Mouse (Mus musculus) embryo, embryonic 11.5 days (tissue): ENCODE data around the gene Epb41l1.

Source experiments
- DNase-seq: peaks from one replicate; pipeline ENCODE4 v3.0.0-alpha.2; 2012; ENCODE audit warnings: low read depth, low spot score

The Epb41l1 gene

GRCm38 (mm10) chr2:156533160-156533559 is 112.5 kb downstream of the Epb41l1 start:
- no peak for DNase-seq

- no peak for DNase-seq
These were observed 118.3 kb downstream of the Epb41l1 start for GRCm38 (mm10) chr2:156538817-156539555.

- DNase-seq, result no peak
These were observed 120.3 kb downstream of the Epb41l1 start for GRCm38 (mm10) chr2:156540991-156541390.

GRCm38 (mm10) chr2:156542410-156542809 is 121.7 kb downstream of the Epb41l1 start:
- no peak for DNase-seq

- no peak for DNase-seq
These were observed 123.1 kb downstream of the Epb41l1 start for GRCm38 (mm10) chr2:156543804-156544203.

- DNase-seq, result peak; percentile 69
These were observed 126.6 kb downstream of the Epb41l1 start, which contains the start of gene Aar2 for GRCm38 (mm10) chr2:156547123-156547891. TSS of gene Aar2 (plus strand) at chr2:156547584.

- no peak for DNase-seq
These were observed 131.7 kb downstream of the Epb41l1 start for GRCm38 (mm10) chr2:156552421-156552820.

- DNase-seq, result no peak
These were observed 141.1 kb downstream of the Epb41l1 start for GRCm38 (mm10) chr2:156561808-156562207.

GRCm38 (mm10) chr2:156563557-156563956 is 142.8 kb downstream of the Epb41l1 start:
- DNase-seq, result no peak

- DNase-seq, result no peak
These were observed 145.8 kb downstream of the Epb41l1 start for GRCm38 (mm10) chr2:156566512-156566911.

GRCm38 (mm10) chr2:156568647-156569046 is 147.9 kb downstream of the Epb41l1 start:
- DNase-seq, result no peak

- DNase-seq, result no peak
These were observed 148.6 kb downstream of the Epb41l1 start for GRCm38 (mm10) chr2:156569261-156569660.

- no peak for DNase-seq
These were observed 150.8 kb downstream of the Epb41l1 start for GRCm38 (mm10) chr2:156571521-156571920.

GRCm38 (mm10) chr2:156576850-156577587 is 156.3 kb downstream of the Epb41l1 start:
- DNase-seq, result no peak

GRCm38 (mm10) chr2:156580507-156580906 is 159.8 kb downstream of the Epb41l1 start:
- no peak for DNase-seq

GRCm38 (mm10) chr2:156581244-156581643 is 160.5 kb downstream of the Epb41l1 start:
- DNase-seq, result no peak

GRCm38 (mm10) chr2:156582887-156583286 is 162.2 kb downstream of the Epb41l1 start:
- DNase-seq, result no peak

- no peak for DNase-seq
These were observed 163.6 kb downstream of the Epb41l1 start for GRCm38 (mm10) chr2:156584154-156584796.

GRCm38 (mm10) chr2:156584797-156585471 is 164.2 kb downstream of the Epb41l1 start:
- DNase-seq, result no peak

GRCm38 (mm10) chr2:156589481-156589880 is 168.8 kb downstream of the Epb41l1 start:
- no peak for DNase-seq
